Mouse (Mus musculus): Measurements from ENCODE around the gene Galr2. TPM values are rescaled to one million over a fixed set of nuclear protein-coding genes. Genes with fewer than 3 reads are reported as not detected.

The Galr2 gene
- polyA plus RNA-seq, 1 experiment from 2014 or later: 0.18 TPM

GRCm38 (mm10) chr11:116281671-116282070 is 932 bp downstream of the Galr2 start:
- H3K9me3 ChIP-seq (replicated peaks; ENCODE audit: low read length): no peaks in the 10 kb centered on the region
- H3K9ac ChIP-seq (ENCODE audit: low read depth, low read length): peak overlapping the region; percentile 5; the same call in 1 of the 2 replicates
- H3K27ac ChIP-seq: no peak overlapping the region
- H3K4me1 ChIP-seq (replicated peaks; ENCODE audit: insufficient read depth, low read length): peaks cover 6% of the 10 kb centered on the region; the same call in 1 of the 2 replicates
- peak overlapping the region; percentile 48 for H3K4me2 ChIP-seq (ENCODE audit: low read length)
- TF ChIP-seq CTCF (IDR thresholded peaks at IDR 0.05; ENCODE audit: low read depth): no peak
- DNase-seq (ENCODE audit: low spot score) (no peak), ATAC-seq (replicated peaks; ENCODE audit: low FRiP score, low read depth) (no peak)
- H3K36me3 ChIP-seq (ENCODE audit: insufficient read depth, low read length): no peaks in the 10 kb centered on the region
- peaks cover 37% of the 10 kb centered on the region for H3K27me3 ChIP-seq (ENCODE audit: insufficient read depth, low read length)
- peak overlapping the region; percentile 26 for H3K4me3 ChIP-seq (replicated peaks; ENCODE audit: low read depth, low read length)
- 1% methylated on average over 18 of the region's 18 CpGs for WGBS

- 3% methylated on average over 11 of the region's 11 CpGs for WGBS
- Histone ChIP-seq H3K9me3 (replicated peaks; ENCODE audit: low read length) (no peaks in the 10 kb centered on the region), H3K27me3 (ENCODE audit: insufficient read depth, low read length) (peaks cover 37% of the 10 kb centered on the region), H3K27ac (no peak overlapping the region), H3K36me3 (ENCODE audit: insufficient read depth, low read length) (no peaks in the 10 kb centered on the region), H3K4me1 (replicated peaks; ENCODE audit: insufficient read depth, low read length) (peaks cover 6% of the 10 kb centered on the region; the same call in 1 of the 2 replicates), H3K4me2 (ENCODE audit: low read length) (peak overlapping the region; percentile 48), H3K9ac (ENCODE audit: low read depth, low read length) (0 out of 2 replicates have a peak overlapping the region, but pooled peaks have one; percentile 5), H3K4me3 (replicated peaks; ENCODE audit: low read depth, low read length) (peak overlapping the region; percentile 26)
- no peak for ATAC-seq (replicated peaks; ENCODE audit: low FRiP score, low read depth)
- DNase-seq (ENCODE audit: low spot score): peak; percentile 63
- TF ChIP-seq CTCF (IDR thresholded peaks at IDR 0.05; ENCODE audit: low read depth): peak; percentile 52
Measured at GRCm38 (mm10) chr11:116282089-116282488, 1.4 kb downstream of the Galr2 start.

GRCm38 (mm10) chr11:116282912-116283521 is 2.3 kb downstream of the Galr2 start:
- H3K4me1 ChIP-seq (replicated peaks; ENCODE audit: insufficient read depth, low read length): peaks cover 6% of the 10 kb centered on the region; the same call in 1 of the 2 replicates
- H3K9me3 ChIP-seq (replicated peaks; ENCODE audit: low read length): no peaks in the 10 kb centered on the region
- 9% methylated on average over 48 of the region's 48 CpGs for WGBS
- H3K36me3 ChIP-seq (ENCODE audit: insufficient read depth, low read length): peaks cover 5% of the 10 kb centered on the region; the same call in 1 of the 2 replicates
- no peak overlapping the region for H3K9ac ChIP-seq (ENCODE audit: low read depth, low read length)
- no peak overlapping the region for H3K4me3 ChIP-seq (replicated peaks; ENCODE audit: low read depth, low read length)
- no peak for DNase-seq (ENCODE audit: low spot score)
- no peak for TF ChIP-seq CTCF (IDR thresholded peaks at IDR 0.05; ENCODE audit: low read depth)
- no peak overlapping the region for H3K27ac ChIP-seq
- no peak for ATAC-seq (replicated peaks; ENCODE audit: low FRiP score, low read depth)
- H3K4me2 ChIP-seq (ENCODE audit: low read length): peak overlapping the region; percentile 13; the same call in 1 of the 2 replicates
- H3K27me3 ChIP-seq (ENCODE audit: insufficient read depth, low read length): peaks cover 37% of the 10 kb centered on the region

- TF ChIP-seq CTCF (IDR thresholded peaks at IDR 0.05; ENCODE audit: low read depth): no peak
- DNase-seq (ENCODE audit: low spot score): no peak
- H3K27me3 ChIP-seq (ENCODE audit: insufficient read depth, low read length): peaks cover 37% of the 10 kb centered on the region
- H3K27ac ChIP-seq: no peak overlapping the region
- H3K36me3 ChIP-seq (ENCODE audit: insufficient read depth, low read length): peaks cover 11% of the 10 kb centered on the region; the same call in 1 of the 2 replicates
- no peak overlapping the region for H3K4me3 ChIP-seq (replicated peaks; ENCODE audit: low read depth, low read length)
- no peak overlapping the region for H3K9ac ChIP-seq (ENCODE audit: low read depth, low read length)
- no peak for ATAC-seq (replicated peaks; ENCODE audit: low FRiP score, low read depth)
- 40% methylated on average over 6 of the region's 6 CpGs for WGBS
- no peak overlapping the region for H3K4me2 ChIP-seq (ENCODE audit: low read length)
- H3K9me3 ChIP-seq (replicated peaks; ENCODE audit: low read length): no peaks in the 10 kb centered on the region
- H3K4me1 ChIP-seq (replicated peaks; ENCODE audit: insufficient read depth, low read length): peaks cover 6% of the 10 kb centered on the region; the same call in 1 of the 2 replicates
Measured at GRCm38 (mm10) chr11:116283982-116284381, 3.2 kb downstream of the Galr2 start.

- H3K9me3 ChIP-seq (replicated peaks; ENCODE audit: low read length): no peaks in the 10 kb centered on the region
- ATAC-seq (replicated peaks; ENCODE audit: low FRiP score, low read depth) (peak; percentile 38), DNase-seq (ENCODE audit: low spot score) (peak; percentile 83)
- no peak overlapping the region for H3K9ac ChIP-seq (ENCODE audit: low read depth, low read length)
- H3K27ac ChIP-seq: 0 out of 2 replicates have a peak overlapping the region, but pooled peaks have one; percentile 13
- WGBS: 30% methylated on average over 7 of the region's 7 CpGs
- H3K27me3 ChIP-seq (ENCODE audit: insufficient read depth, low read length): peaks cover 30% of the 10 kb centered on the region
- peaks cover 25% of the 10 kb centered on the region; the same call in 1 of the 2 replicates for H3K36me3 ChIP-seq (ENCODE audit: insufficient read depth, low read length)
- no peak overlapping the region for H3K4me2 ChIP-seq (ENCODE audit: low read length)
- H3K4me3 ChIP-seq (replicated peaks; ENCODE audit: low read depth, low read length): no peak overlapping the region
- H3K4me1 ChIP-seq (replicated peaks; ENCODE audit: insufficient read depth, low read length): peaks cover 6% of the 10 kb centered on the region; the same call in 1 of the 2 replicates
- TF ChIP-seq CTCF (IDR thresholded peaks at IDR 0.05; ENCODE audit: low read depth): no peak
Measured at GRCm38 (mm10) chr11:116285770-116286191, 5.0 kb downstream of the Galr2 start.

- H3K4me2 ChIP-seq (ENCODE audit: low read length): no peak overlapping the region
- H3K9ac ChIP-seq (ENCODE audit: low read depth, low read length): no peak overlapping the region
- peaks cover 32% of the 10 kb centered on the region for H3K36me3 ChIP-seq (ENCODE audit: insufficient read depth, low read length)
- H3K27me3 ChIP-seq (ENCODE audit: insufficient read depth, low read length): peaks cover 18% of the 10 kb centered on the region
- TF ChIP-seq CTCF (IDR thresholded peaks at IDR 0.05; ENCODE audit: low read depth): no peak
- DNase-seq (ENCODE audit: low spot score) (no peak), ATAC-seq (replicated peaks; ENCODE audit: low FRiP score, low read depth) (no peak)
- H3K9me3 ChIP-seq (replicated peaks; ENCODE audit: low read length): no peaks in the 10 kb centered on the region
- no peak overlapping the region for H3K4me3 ChIP-seq (replicated peaks; ENCODE audit: low read depth, low read length)
- no peak overlapping the region for H3K27ac ChIP-seq
- 67% methylated on average over 5 of the region's 5 CpGs for WGBS
- no peaks in the 10 kb centered on the region for H3K4me1 ChIP-seq (replicated peaks; ENCODE audit: insufficient read depth, low read length)
Measured at GRCm38 (mm10) chr11:116287351-116287750, 6.6 kb downstream of the Galr2 start.

Data from kidney, postnatal 0 days (tissue).